Mouse (Mus musculus) ES-Bruce4 (cell line): Measurements from ENCODE around the gene 2900026A02Rik. TPM values are rescaled to one million over a fixed set of nuclear protein-coding genes. Genes with fewer than 3 reads are reported as not detected.

Experiments used
- H3K27ac ChIP-seq: 2 replicates; pipeline ENCODE4 v1.5.1; 2012; ENCODE audit warnings: low read length, inconsistent platforms; ENCODE audit not compliant: insufficient read depth
- H3K27me3 ChIP-seq: 2 replicates; pipeline ENCODE4 v1.6.1; 2012; ENCODE audit warnings: mild to moderate bottlenecking, low read length, inconsistent platforms; ENCODE audit not compliant: control insufficient read depth, poor library complexity, insufficient read depth, severe bottlenecking
- H3K36me3 ChIP-seq: 2 replicates; pipeline ENCODE4 v1.6.1; 2012; ENCODE audit warnings: inconsistent platforms, mild to moderate bottlenecking, low read length, moderate library complexity; ENCODE audit not compliant: control insufficient read depth, poor library complexity, insufficient read depth, severe bottlenecking
- H3K4me1 ChIP-seq: one replicate; pipeline ENCODE4 v1.8.1; 2011; ENCODE audit warnings: low read length; ENCODE audit not compliant: control insufficient read depth, insufficient read depth
- H3K4me3 ChIP-seq: 2 replicates; pipeline ENCODE4 v1.5.1; 2011; ENCODE audit warnings: low read depth, mild to moderate bottlenecking, low read length
- H3K9ac ChIP-seq: 2 replicates; pipeline ENCODE4 v1.6.1; 2012; ENCODE audit warnings: low read depth, mild to moderate bottlenecking, inconsistent platforms; ENCODE audit not compliant: poor library complexity, severe bottlenecking
- H3K9me3 ChIP-seq: replicated peaks from 2 replicates; pipeline ENCODE4 v1.6.1; 2012; ENCODE audit warnings: mild to moderate bottlenecking, low read length, inconsistent platforms; ENCODE audit not compliant: control insufficient read depth, poor library complexity, insufficient read depth, severe bottlenecking
- CTCF ChIP-seq: IDR thresholded peaks from one replicate; pipeline ENCODE4 v1.8.1; 2011; ENCODE audit warnings: low read depth, low read length
- EP300 ChIP-seq: IDR thresholded peaks from 2 replicates; pipeline ENCODE4 v1.6.1; 2011; ENCODE audit warnings: low read depth, low read length; ENCODE audit not compliant: insufficient read depth
- POLR2A ChIP-seq: IDR thresholded peaks from one replicate; pipeline ENCODE4 v1.8.1; 2011; ENCODE audit warnings: low read length; ENCODE audit not compliant: insufficient read depth
- polyA plus RNA-seq: library from polyadenylated mRNA; stranded (reverse); fragments of >200 nt; gene quantifications from 2 replicates; pipeline ENCODE4 v1.2.4, GENCODE M21; 2011; ENCODE audit warnings: low read depth; ENCODE audit not compliant: missing spikeins, insufficient read depth, insufficient read length

Gene 2900026A02Rik
- polyA plus RNA-seq, 1 experiment: 14.2 TPM

- Histone ChIP-seq H3K36me3 (no peaks in the 10 kb centered on the region), H3K27ac (no peak overlapping the region), H3K27me3 (no peaks in the 10 kb centered on the region)
Measured at GRCm38 (mm10) chr5:113190558-113190957, 30.5 kb downstream of the 2900026A02Rik start.

DNA sequence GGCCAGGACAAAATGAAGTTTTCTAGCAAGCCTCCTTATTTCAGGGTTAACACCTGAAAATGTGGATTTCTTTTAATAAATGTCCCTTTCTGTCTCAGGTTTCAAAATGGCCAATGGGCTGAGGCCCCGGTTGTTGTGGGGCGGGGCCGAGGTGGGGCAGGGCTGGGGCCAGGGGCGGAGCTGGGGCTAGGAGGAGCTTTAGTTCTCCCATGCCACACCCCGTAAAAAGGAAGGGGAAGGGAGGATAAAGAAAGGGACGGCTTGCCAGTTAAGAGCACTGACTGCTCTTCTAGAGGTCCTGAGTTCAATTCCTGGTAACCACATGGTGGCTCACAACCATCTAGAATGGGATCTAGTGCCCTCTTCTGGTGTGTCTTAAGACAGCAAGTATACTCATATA, 39.6 kb downstream of the 2900026A02Rik start:
- no peak overlapping the region for H3K4me3 ChIP-seq
- TF ChIP-seq POLR2A (no peak), CTCF (no peak), EP300 (no peak)
- no peaks in the 10 kb centered on the region for H3K27me3 ChIP-seq
- H3K4me1 ChIP-seq: no peaks in the 10 kb centered on the region
- H3K27ac ChIP-seq: no peak overlapping the region
- H3K9ac ChIP-seq: no peak overlapping the region
- no peaks in the 10 kb centered on the region for H3K9me3 ChIP-seq
- H3K36me3 ChIP-seq: no peaks in the 10 kb centered on the region; the same call in 1 of the 2 replicates

More at GRCm38 (mm10) chr5:113190558-113190957, 30.5 kb downstream of the 2900026A02Rik start:
- Histone ChIP-seq H3K9me3 (no peaks in the 10 kb centered on the region), H3K9ac (no peak overlapping the region), H3K4me3 (no peak overlapping the region), H3K4me1 (peaks cover 2% of the 10 kb centered on the region)
- no peak for TF ChIP-seq POLR2A
- TF ChIP-seq EP300: no peak
- no peak for TF ChIP-seq CTCF

DNA sequence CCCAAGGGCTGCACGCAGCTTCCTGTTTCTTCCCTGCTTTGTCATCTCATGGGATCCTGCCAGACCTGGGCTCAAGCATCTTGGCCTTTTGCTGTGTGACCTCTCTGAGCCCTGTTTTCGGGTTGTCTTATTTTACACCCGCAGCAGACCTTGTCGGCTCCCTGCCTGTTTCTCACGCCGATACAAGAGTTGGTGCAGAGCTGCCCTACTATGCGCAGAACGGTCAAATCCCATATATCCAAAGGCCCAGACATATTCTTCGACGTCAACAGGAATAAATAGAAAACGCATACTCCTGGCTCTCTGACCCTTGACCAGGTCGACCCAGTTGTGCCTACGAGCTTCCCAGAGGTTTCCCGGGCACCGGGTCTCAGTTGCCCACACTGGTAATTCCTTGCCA, 40.3 kb downstream of the 2900026A02Rik start:
- Histone ChIP-seq H3K27ac (no peak overlapping the region; the same call in 1 of the 2 replicates), H3K4me3 (peak overlapping the region; percentile 61), H3K9ac (0 out of 2 replicates have a peak overlapping the region, but pooled peaks have one; percentile 31), H3K4me1 (no peaks in the 10 kb centered on the region), H3K27me3 (no peaks in the 10 kb centered on the region), H3K9me3 (no peaks in the 10 kb centered on the region), H3K36me3 (no peaks in the 10 kb centered on the region; the same call in 1 of the 2 replicates)
- no peak for TF ChIP-seq EP300
- no peak for TF ChIP-seq POLR2A
- no peak for TF ChIP-seq CTCF

DNA sequence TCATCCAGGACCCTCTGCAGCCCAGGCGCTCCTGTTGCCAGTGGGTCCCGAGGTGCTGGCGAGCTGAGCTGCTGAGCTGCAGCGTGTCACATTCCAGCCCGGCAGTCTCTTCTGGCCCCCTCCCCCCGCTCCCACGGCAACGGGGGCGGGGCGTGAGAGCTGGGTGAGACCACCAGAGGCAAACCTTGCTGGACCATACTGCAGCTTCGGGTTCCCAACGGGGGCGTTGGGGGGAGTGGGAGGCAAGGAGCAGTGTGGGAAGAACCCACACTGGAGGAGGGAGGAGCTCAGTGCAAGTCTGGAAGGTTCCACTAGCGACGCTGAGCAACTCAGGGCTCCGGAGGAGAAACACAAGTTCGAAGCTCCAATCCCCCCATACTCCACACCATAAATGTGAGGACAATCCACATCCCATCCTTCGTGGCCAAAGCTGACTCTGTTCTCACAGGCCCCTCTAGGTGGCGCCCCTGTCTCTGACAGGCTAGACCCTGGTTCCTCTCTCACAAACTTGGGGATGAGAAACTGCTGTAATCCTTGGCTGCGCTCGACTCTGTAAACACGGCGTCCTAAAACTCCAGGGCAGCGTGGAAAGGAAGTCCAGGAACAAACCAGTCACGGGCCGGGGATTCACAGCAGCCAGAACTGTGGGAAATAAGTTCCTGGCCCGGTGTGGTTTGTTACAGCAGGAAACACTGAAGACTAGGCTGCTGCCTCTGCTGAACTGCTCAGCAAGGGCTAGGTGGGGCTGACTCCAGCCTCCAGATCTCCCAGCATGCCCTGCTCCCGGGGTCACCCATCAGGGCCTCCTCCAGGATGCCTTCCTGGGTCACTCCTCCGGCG, 41.0 kb downstream of the 2900026A02Rik start:
- Histone ChIP-seq H3K9me3 (no peaks in the 10 kb centered on the region), H3K4me3 (peak overlapping the region; percentile 61), H3K36me3 (no peaks in the 10 kb centered on the region; the same call in 1 of the 2 replicates), H3K9ac (peak overlapping the region; percentile 31), H3K27me3 (no peaks in the 10 kb centered on the region), H3K27ac (peak overlapping the region; percentile 68), H3K4me1 (no peaks in the 10 kb centered on the region)
- peak; percentile 71 for TF ChIP-seq POLR2A
- peak; percentile 82 for TF ChIP-seq CTCF
- no peak for TF ChIP-seq EP300

DNA sequence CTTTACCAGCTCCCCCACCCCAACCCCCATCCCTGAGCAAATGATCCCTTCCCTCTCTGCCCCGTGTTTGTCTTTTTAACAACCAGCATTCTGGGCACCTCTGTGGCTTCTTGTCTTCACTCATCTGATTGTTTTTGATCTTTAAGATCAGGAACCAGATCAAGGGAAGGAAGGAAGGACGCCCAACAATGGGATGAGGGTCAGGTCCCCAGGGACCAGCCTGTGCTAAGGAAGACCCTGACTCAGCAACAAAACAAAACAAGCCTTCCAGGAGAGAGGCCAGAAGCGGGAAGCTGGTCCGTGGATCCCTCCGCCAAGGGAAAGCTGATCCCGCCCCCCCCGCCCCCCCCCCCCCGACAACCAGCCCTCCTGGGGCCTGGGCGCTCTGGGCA, 41.6 kb downstream of the 2900026A02Rik start:
- Histone ChIP-seq H3K27ac (no peak overlapping the region), H3K4me3 (no peak overlapping the region), H3K9ac (peak overlapping the region; percentile 31), H3K36me3 (no peaks in the 10 kb centered on the region; the same call in 1 of the 2 replicates), H3K27me3 (no peaks in the 10 kb centered on the region), H3K4me1 (no peaks in the 10 kb centered on the region), H3K9me3 (no peaks in the 10 kb centered on the region)
- TF ChIP-seq EP300 (no peak), CTCF (no peak), POLR2A (no peak)

DNA sequence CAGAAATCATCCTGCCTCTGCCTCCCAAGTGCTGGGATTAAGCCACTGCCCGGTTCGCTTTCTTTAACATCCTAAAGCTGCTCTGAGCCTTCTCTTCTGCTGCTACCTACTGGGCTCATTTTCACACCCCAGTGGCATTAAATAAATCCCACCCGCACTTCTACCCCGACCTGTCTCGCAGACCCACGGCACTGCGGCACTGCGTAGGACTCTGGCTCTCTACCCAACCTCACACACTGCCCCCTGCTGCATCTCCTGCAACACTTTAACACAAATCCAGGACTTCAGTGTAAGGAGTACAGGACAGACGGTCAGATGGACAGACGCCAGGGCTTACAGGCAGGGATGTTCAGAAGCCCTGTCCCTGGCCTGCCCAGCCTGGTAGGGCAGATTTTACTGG, 45.1 kb downstream of the 2900026A02Rik start:
- H3K27me3 ChIP-seq: no peaks in the 10 kb centered on the region
- no peak overlapping the region for H3K27ac ChIP-seq
- H3K4me3 ChIP-seq: no peak overlapping the region
- H3K4me1 ChIP-seq: no peaks in the 10 kb centered on the region
- H3K9me3 ChIP-seq: no peaks in the 10 kb centered on the region
- no peak overlapping the region for H3K9ac ChIP-seq
- H3K36me3 ChIP-seq: no peaks in the 10 kb centered on the region
- TF ChIP-seq EP300: no peak
- peak; percentile 26 for TF ChIP-seq CTCF
- no peak for TF ChIP-seq POLR2A
